Mouse (Mus musculus): ENCODE data around the gene Gipc2. TPM values are rescaled to one million over a fixed set of nuclear protein-coding genes. Genes with fewer than 3 reads are reported as not detected.

Gipc2 gene
- 2.6 and 4.3 TPM in 2 replicates for polyA plus RNA-seq (2016; fragmentation: Nextera tagmentation; extraction: Ambion mirVana)

DNA sequence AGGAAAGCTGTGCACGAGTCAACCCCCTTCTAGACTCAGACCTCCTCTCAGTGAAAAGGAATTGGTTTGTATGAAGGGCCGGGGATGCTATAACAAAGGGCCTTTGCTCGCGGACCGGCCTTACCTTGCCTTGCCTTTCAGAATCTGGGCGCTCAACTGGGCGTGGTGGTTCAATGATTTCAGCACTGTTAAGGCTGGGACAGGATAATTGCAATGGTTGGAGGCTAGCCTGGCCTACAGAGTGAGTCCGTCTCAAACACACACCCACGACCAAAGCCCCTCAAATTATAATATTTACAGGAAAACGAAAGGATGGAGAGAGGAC lies at the start of gene Gipc2:
Gene Gipc2 (minus strand): TSS at position 132 of the 325 bp plus-strand sequence.
- ATAC-seq (ENCODE audit: insufficient number of reproducible peaks, insufficient read depth, low FRiP score, low TSS enrichment, low read depth) = no peak
- no peak within 1 kb of the TSS for H3K27ac ChIP-seq
- 10% methylated on average over 10 of the region's 10 CpGs for whole genome bisulfite sequencing

DNA sequence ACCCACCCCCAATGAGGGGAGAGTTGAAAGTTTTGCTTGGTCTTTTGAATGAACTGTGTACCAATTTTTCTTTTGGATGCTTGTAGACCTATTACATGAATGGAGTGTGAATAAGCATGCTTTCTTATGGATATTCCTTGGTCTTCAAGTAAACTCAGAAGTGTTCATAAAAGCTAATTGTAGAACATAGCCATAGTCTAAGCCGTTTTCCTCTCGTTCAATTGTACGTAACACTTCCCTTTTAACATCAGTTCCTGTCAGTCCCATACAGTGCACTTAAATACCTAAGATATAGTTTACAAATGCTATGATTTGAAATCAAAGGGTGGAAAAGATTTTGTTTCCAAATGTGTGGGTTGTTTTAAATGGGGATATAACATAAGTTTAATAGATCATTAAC lies 47.4 kb upstream of the Gipc2 start:
- 63% methylated on average over 3 of the region's 3 CpGs for WGBS
- ATAC-seq (ENCODE audit: insufficient number of reproducible peaks, insufficient read depth, low FRiP score, low TSS enrichment, low read depth) = no peak
- H3K27me3 ChIP-seq = no peaks in the 10 kb centered on the region
- H3K9ac ChIP-seq (replicated peaks) = 0 out of 2 replicates have a peak overlapping the region, but pooled peaks have one; percentile 23
- no peaks in the 10 kb centered on the region for H3K9me3 ChIP-seq
- peaks cover 40% of the 10 kb centered on the region for H3K36me3 ChIP-seq
- no peak overlapping the region for H3K27ac ChIP-seq
- peak overlapping the region; percentile 98 for H3K4me2 ChIP-seq
- H3K4me1 ChIP-seq (replicated peaks) = peaks cover 22% of the 10 kb centered on the region
- peak overlapping the region; percentile 98; the same call in 1 of the 2 replicates for H3K4me3 ChIP-seq (replicated peaks)

More for the DNA sequence above, at the start of gene Gipc2:
- H3K27me3 ChIP-seq = peaks cover 38% of the 10 kb centered on the region
- H3K4me1 ChIP-seq (replicated peaks) = peaks cover 23% of the 10 kb centered on the region
- H3K9ac ChIP-seq (replicated peaks) = peak within 1 kb of the TSS; percentile 65
- H3K4me3 ChIP-seq (replicated peaks) = peak within 1 kb of the TSS; percentile 56
- H3K9me3 ChIP-seq = no peaks in the 10 kb centered on the region
- no peaks in the 10 kb centered on the region for H3K36me3 ChIP-seq
- peak within 1 kb of the TSS; percentile 98 for H3K4me2 ChIP-seq

- Histone ChIP-seq H3K9ac (replicated peaks) (peak overlapping the region; percentile 100), H3K27me3 (no peaks in the 10 kb centered on the region), H3K27ac (peak overlapping the region; percentile 99; the same call in 1 of the 2 replicates), H3K4me2 (peak overlapping the region; percentile 98), H3K4me1 (replicated peaks) (peaks cover 23% of the 10 kb centered on the region), H3K36me3 (peaks cover 28% of the 10 kb centered on the region), H3K9me3 (no peaks in the 10 kb centered on the region), H3K4me3 (replicated peaks) (peak overlapping the region; percentile 98)
- WGBS = 42% methylated on average over 7 of the region's 7 CpGs
- no peak for ATAC-seq (ENCODE audit: insufficient number of reproducible peaks, insufficient read depth, low FRiP score, low TSS enrichment, low read depth)
These were observed 45.8 kb upstream of the Gipc2 start for GRCm38 (mm10) chr3:152211731-152212279.

GRCm38 (mm10) chr3:152210728-152211391 lies 44.8 kb upstream of the Gipc2 start:
- H3K9me3 ChIP-seq = no peaks in the 10 kb centered on the region
- peaks cover 23% of the 10 kb centered on the region for H3K4me1 ChIP-seq (replicated peaks)
- peak; percentile 57 for ATAC-seq (ENCODE audit: insufficient number of reproducible peaks, insufficient read depth, low FRiP score, low TSS enrichment, low read depth)
- peak overlapping the region; percentile 100 for H3K9ac ChIP-seq (replicated peaks)
- H3K27me3 ChIP-seq = no peaks in the 10 kb centered on the region
- H3K36me3 ChIP-seq = peaks cover 18% of the 10 kb centered on the region
- H3K27ac ChIP-seq = peak overlapping the region; percentile 99
- H3K4me3 ChIP-seq (replicated peaks) = peak overlapping the region; percentile 98
- H3K4me2 ChIP-seq = peak overlapping the region; percentile 98
- WGBS = under 1% methylated on average over 68 of the region's 68 CpGs

- peak; percentile 93 for ATAC-seq (ENCODE audit: insufficient number of reproducible peaks, insufficient read depth, low FRiP score, low TSS enrichment, low read depth)
- Histone ChIP-seq H3K4me3 (replicated peaks) (peak within 1 kb of the TSS; percentile 98), H3K36me3 (peaks cover 13% of the 10 kb centered on the region; the same call in 1 of the 2 replicates), H3K4me2 (peak within 1 kb of the TSS; percentile 98), H3K4me1 (replicated peaks) (peaks cover 23% of the 10 kb centered on the region), H3K27me3 (no peaks in the 10 kb centered on the region), H3K27ac (peak within 1 kb of the TSS; percentile 99), H3K9me3 (no peaks in the 10 kb centered on the region), H3K9ac (replicated peaks) (peak within 1 kb of the TSS; percentile 100)
- WGBS = under 1% methylated on average over 85 of the region's 85 CpGs
These were observed 44.1 kb upstream of the Gipc2 start, which contains the start of the genes Dnajb4 and Fubp1 for GRCm38 (mm10) chr3:152209967-152210634. Gene Dnajb4 (minus strand): TSS chr3:152210302. Gene Fubp1 (plus strand): TSS chr3:152210422.

GRCm38 (mm10) chr3:152209177-152209966 lies 43.3 kb upstream of the Gipc2 start:
- peak; percentile 1; the same call in 1 of the 2 replicates for ATAC-seq (ENCODE audit: insufficient number of reproducible peaks, insufficient read depth, low FRiP score, low TSS enrichment, low read depth)
- Histone ChIP-seq H3K36me3 (peaks cover 7% of the 10 kb centered on the region; the same call in 1 of the 2 replicates), H3K9me3 (no peaks in the 10 kb centered on the region), H3K27me3 (no peaks in the 10 kb centered on the region), H3K4me3 (replicated peaks) (peak overlapping the region; percentile 98), H3K4me2 (peak overlapping the region; percentile 59), H3K27ac (peak overlapping the region; percentile 99), H3K4me1 (replicated peaks) (peaks cover 23% of the 10 kb centered on the region), H3K9ac (replicated peaks) (peak overlapping the region; percentile 99)
- 5% methylated on average over 25 of the region's 25 CpGs for WGBS

DNA sequence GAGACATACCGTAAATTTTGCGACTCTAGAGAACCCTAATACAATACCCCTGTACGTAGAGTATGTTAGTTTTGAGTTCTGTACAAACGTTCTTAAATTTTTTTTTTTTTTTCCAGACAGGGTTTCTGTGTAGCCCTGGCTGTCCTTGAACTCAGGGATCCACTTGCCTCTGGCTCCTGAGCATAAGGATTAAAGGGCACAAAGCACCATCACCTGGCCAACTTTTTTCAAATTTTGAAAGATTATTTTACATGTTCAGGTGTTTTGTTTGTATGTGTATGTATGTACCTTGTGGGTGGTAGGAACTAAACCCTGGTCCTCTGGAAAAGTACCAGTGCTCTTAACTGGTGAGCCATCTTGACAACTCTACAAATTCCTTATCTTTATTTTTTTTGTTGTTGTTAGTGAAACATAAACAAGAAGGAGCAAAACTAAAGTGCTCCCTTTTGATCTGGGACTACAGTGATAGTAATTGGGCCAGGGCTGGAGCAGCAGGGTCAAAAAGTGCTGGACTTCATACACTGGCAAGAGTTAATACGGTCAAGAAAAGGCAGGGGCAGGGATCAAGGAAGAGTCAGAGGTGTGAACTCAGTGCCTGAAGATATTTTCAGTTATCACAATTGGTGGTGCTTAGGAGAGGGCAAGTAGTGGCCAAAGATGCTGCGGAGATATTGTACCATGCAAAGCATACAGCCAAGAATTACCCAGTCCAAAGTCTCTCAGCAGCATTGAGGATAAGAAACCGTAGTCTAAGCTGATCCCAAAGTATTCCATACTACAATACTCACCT lies 42.3 kb upstream of the Gipc2 start:
- H3K36me3 ChIP-seq = peaks cover 5% of the 10 kb centered on the region; the same call in 1 of the 2 replicates
- peak overlapping the region; percentile 59 for H3K4me2 ChIP-seq
- no peaks in the 10 kb centered on the region for H3K9me3 ChIP-seq
- no peak overlapping the region for H3K9ac ChIP-seq (replicated peaks)
- ATAC-seq (ENCODE audit: insufficient number of reproducible peaks, insufficient read depth, low FRiP score, low TSS enrichment, low read depth) = no peak
- no peaks in the 10 kb centered on the region for H3K27me3 ChIP-seq
- H3K27ac ChIP-seq = no peak overlapping the region
- no peak overlapping the region for H3K4me3 ChIP-seq (replicated peaks)
- WGBS = 88% methylated on average over 7 of the region's 7 CpGs
- H3K4me1 ChIP-seq (replicated peaks) = peaks cover 21% of the 10 kb centered on the region

- Histone ChIP-seq H3K4me3 (replicated peaks) (no peak overlapping the region), H3K27ac (no peak overlapping the region), H3K27me3 (no peaks in the 10 kb centered on the region), H3K4me1 (replicated peaks) (peaks cover 10% of the 10 kb centered on the region), H3K4me2 (no peak overlapping the region), H3K9me3 (no peaks in the 10 kb centered on the region), H3K9ac (replicated peaks) (no peak overlapping the region), H3K36me3 (0 out of 2 replicates have a peak, but pooled peaks cover 4% of the 10 kb centered on the region)
- no peak for ATAC-seq (ENCODE audit: insufficient number of reproducible peaks, insufficient read depth, low FRiP score, low TSS enrichment, low read depth)
- WGBS = 95% methylated on average over 4 of the region's 4 CpGs
These were observed 41.1 kb upstream of the Gipc2 start for GRCm38 (mm10) chr3:152207156-152207555.

DNA sequence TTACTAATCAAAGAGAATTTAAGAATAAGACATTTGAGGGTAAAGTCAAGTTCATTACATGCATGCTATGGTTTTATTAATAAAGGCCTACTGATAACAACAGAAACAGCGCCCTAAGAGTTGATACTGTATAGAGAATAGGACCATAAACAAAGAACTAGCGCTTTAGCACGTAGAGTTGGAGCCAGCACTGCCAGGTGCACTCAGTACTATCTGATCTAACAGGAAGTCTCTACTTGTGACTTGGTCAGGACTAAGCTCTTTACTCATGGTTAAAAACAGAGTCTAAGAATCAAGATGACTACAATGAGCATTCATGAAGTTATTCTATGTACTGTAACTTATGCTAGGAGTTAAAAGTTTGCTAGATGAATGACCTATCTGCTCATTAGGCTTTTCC lies 38.5 kb upstream of the Gipc2 start:
- Histone ChIP-seq H3K4me1 (replicated peaks) (peaks cover 4% of the 10 kb centered on the region; the same call in 1 of the 2 replicates), H3K27ac (no peak overlapping the region), H3K36me3 (0 out of 2 replicates have a peak, but pooled peaks cover 4% of the 10 kb centered on the region), H3K9ac (replicated peaks) (no peak overlapping the region), H3K27me3 (no peaks in the 10 kb centered on the region), H3K4me2 (no peak overlapping the region), H3K9me3 (no peaks in the 10 kb centered on the region), H3K4me3 (replicated peaks) (no peak overlapping the region)
- no peak for ATAC-seq (ENCODE audit: insufficient number of reproducible peaks, insufficient read depth, low FRiP score, low TSS enrichment, low read depth)
- WGBS = 80% methylated on average over 3 of the region's 3 CpGs

GRCm38 (mm10) chr3:152203996-152204395 lies 38.0 kb upstream of the Gipc2 start:
- WGBS = 64% methylated on average over 3 of the region's 3 CpGs
- Histone ChIP-seq H3K9ac (replicated peaks) (no peak overlapping the region), H3K36me3 (0 out of 2 replicates have a peak, but pooled peaks cover 4% of the 10 kb centered on the region), H3K4me1 (replicated peaks) (peaks cover 4% of the 10 kb centered on the region; the same call in 1 of the 2 replicates), H3K4me2 (no peak overlapping the region), H3K27ac (no peak overlapping the region), H3K9me3 (no peaks in the 10 kb centered on the region), H3K27me3 (no peaks in the 10 kb centered on the region), H3K4me3 (replicated peaks) (no peak overlapping the region)
- ATAC-seq (ENCODE audit: insufficient number of reproducible peaks, insufficient read depth, low FRiP score, low TSS enrichment, low read depth) = no peak

All from limb, embryonic 12.5 days (tissue).